Mouse (Mus musculus) heart, adult 2 months (tissue): ENCODE measurements at regions not wholly inside any gene's neighbourhood (a gene's known extent, or its start where the extent isn't known, plus 50 kb on each side); places are given as distances from the start of the nearest gene placed in this dataset.

Experiments
- CTCF ChIP-seq: fragments of 200-600 bp; IDR thresholded peaks from 2 replicates; pipeline ENCODE4 v1.8.1; 2022; ENCODE audit warnings: antibody characterized with exemption, mild to moderate bottlenecking, moderate library complexity
- EP300 ChIP-seq: fragments of 200-500 bp; IDR thresholded peaks from 2 replicates; pipeline ENCODE4 v1.6.1; 2011; ENCODE audit warnings: low read depth, low read length, control low read depth; ENCODE audit not compliant: insufficient read depth
- POLR2A ChIP-seq: fragments of 200-500 bp; IDR thresholded peaks from 2 replicates; pipeline ENCODE4 v1.6.1; 2011; ENCODE audit warnings: mild to moderate bottlenecking, low read depth, low read length, control low read depth; ENCODE audit not compliant: insufficient read depth

- TF ChIP-seq EP300 (no peak), POLR2A (no peak), CTCF (no peak)
Observed at GRCm38 (mm10) chr1:101918872-101919271, 2146.3 kb downstream of the Cntnap5b start.
